Mouse (Mus musculus): ENCODE data around the gene Hist1h4d.
"Not testable (repeated sequence)": the region's sequence is repeated elsewhere in the genome, so short reads cannot be mapped to it uniquely, and the experiment has no call there.

Gene Hist1h4d

GRCm38 (mm10) chr13:23573034-23573897 is 8.1 kb upstream of the Hist1h4d start:
- DNase-seq (ENCODE audit: low spot score), result not testable (repeated sequence)

- DNase-seq (ENCODE audit: low spot score), result peak; percentile 99
These were observed 7.4 kb upstream of the Hist1h4d start, which contains the start of the genes Hist1h2bf and Hist1h2ad for GRCm38 (mm10) chr13:23573898-23574524. Hist1h2bf (minus strand) TSS chr13:23574196. Hist1h2ad (plus strand) TSS chr13:23574381.

GRCm38 (mm10) chr13:23574546-23575170 is 6.7 kb upstream of the Hist1h4d start:
- peak; percentile 60 for DNase-seq (ENCODE audit: low spot score)

GRCm38 (mm10) chr13:23575271-23575851 is 6.0 kb upstream of the Hist1h4d start, which contains the start of gene Hist1h3d:
Hist1h3d (plus strand) TSS chr13:23575763.
- DNase-seq (ENCODE audit: low spot score), result peak; percentile 96

GRCm38 (mm10) chr13:23575864-23576313 is 5.5 kb upstream of the Hist1h4d start:
- not testable (repeated sequence) for DNase-seq (ENCODE audit: low spot score)

GRCm38 (mm10) chr13:23576351-23576881 is 5.0 kb upstream of the Hist1h4d start:
- peak; percentile 68 for DNase-seq (ENCODE audit: low spot score)

GRCm38 (mm10) chr13:23576906-23577639 is 4.3 kb upstream of the Hist1h4d start:
- DNase-seq (ENCODE audit: low spot score), result peak; percentile 46

- no peak for DNase-seq (ENCODE audit: low spot score)
These were observed 3.6 kb upstream of the Hist1h4d start for GRCm38 (mm10) chr13:23577835-23578234.

- peak; percentile 75 for DNase-seq (ENCODE audit: low spot score)
These were observed 1.0 kb downstream of the Hist1h4d start for GRCm38 (mm10) chr13:23582219-23583056.

GRCm38 (mm10) chr13:23583387-23584068 is 2.1 kb downstream of the Hist1h4d start:
- no peak for DNase-seq (ENCODE audit: low spot score)

- DNase-seq (ENCODE audit: low spot score), result peak; percentile 56
These were observed 2.9 kb downstream of the Hist1h4d start for GRCm38 (mm10) chr13:23584331-23584730.

GRCm38 (mm10) chr13:23585029-23585441 is 3.6 kb downstream of the Hist1h4d start:
- DNase-seq (ENCODE audit: low spot score), result peak; percentile 87

- peak; percentile 97 for DNase-seq (ENCODE audit: low spot score)
These were observed 4.2 kb downstream of the Hist1h4d start for GRCm38 (mm10) chr13:23585442-23586098.

GRCm38 (mm10) chr13:23586099-23586939 is 4.9 kb downstream of the Hist1h4d start:
- DNase-seq (ENCODE audit: low spot score), result peak; percentile 63

GRCm38 (mm10) chr13:23586940-23587225 is 5.5 kb downstream of the Hist1h4d start:
- peak; percentile 38 for DNase-seq (ENCODE audit: low spot score)

- no peak for DNase-seq (ENCODE audit: low spot score)
These were observed 9.8 kb downstream of the Hist1h4d start for GRCm38 (mm10) chr13:23591206-23591605.

GRCm38 (mm10) chr13:23591886-23592285 is 10.5 kb downstream of the Hist1h4d start:
- DNase-seq (ENCODE audit: low spot score), result not testable (repeated sequence)

GRCm38 (mm10) chr13:23592614-23593013 is 11.2 kb downstream of the Hist1h4d start:
- no peak for DNase-seq (ENCODE audit: low spot score)

Measured in c-Kit-positive CD71-positive TER-119-positive erythroid progenitor cells, embryonic 14.5 days (primary cell).